Mouse (Mus musculus): Measurements from ENCODE around the gene Psme2. TPM values are rescaled to one million over a fixed set of nuclear protein-coding genes. Genes with fewer than 3 reads are reported as not detected.
A peak's percentile ranks its signal among the peaks of the same experiment; 100 is the strongest.

Gene Psme2
- polyA plus RNA-seq, 1 experiment from 2014 or later: 191 TPM

DNA sequence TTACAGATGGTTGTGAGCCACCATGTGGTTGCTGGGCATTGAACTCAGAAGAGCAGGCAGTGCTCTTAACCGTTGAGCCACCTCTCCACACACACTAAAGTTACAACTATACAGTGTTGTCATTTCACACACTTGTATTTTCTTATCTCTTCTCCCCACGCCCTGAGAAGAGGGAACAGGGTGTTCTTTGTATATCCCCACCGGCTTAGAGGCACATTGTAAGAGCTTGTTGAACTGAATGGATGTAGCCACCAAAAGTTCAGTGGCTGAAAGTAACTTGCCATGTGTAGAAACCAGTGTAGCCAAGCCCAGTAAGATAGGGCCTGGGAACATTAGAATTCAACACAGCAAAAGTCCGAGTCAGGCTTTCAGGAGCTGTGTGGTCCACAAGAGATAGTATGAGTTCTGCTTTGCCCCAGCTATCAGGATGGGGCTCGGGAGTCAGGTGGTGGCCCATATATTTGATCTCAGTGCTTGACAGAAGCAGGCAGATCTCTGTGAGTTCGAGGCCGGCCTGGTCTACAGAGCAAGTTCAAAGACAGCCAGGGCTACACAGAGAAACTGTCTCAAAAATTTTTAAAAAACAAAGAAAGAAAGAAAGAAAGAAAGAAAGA is 23.8 kb upstream of the Psme2 start:
- H3K4me1 ChIP-seq: peaks cover 36% of the 10 kb centered on the region
- H3K4me3 ChIP-seq: no peak overlapping the region
- 48% methylated on average over 7 of the region's 7 CpGs for WGBS
- no peak overlapping the region for H3K27ac ChIP-seq (replicated peaks)
- H3K9ac ChIP-seq: no peak overlapping the region
- H3K27me3 ChIP-seq (replicated peaks): no peaks in the 10 kb centered on the region
- no peak overlapping the region for H3K4me2 ChIP-seq
- no peaks in the 10 kb centered on the region for H3K9me3 ChIP-seq
- no peak for ATAC-seq (ENCODE audit: extremely low read depth, insufficient number of reproducible peaks, low FRiP score, low TSS enrichment)
- peaks cover 10% of the 10 kb centered on the region for H3K36me3 ChIP-seq

- no peak overlapping the region for H3K4me3 ChIP-seq
- H3K4me1 ChIP-seq: peaks cover 30% of the 10 kb centered on the region
- peaks cover 23% of the 10 kb centered on the region for H3K36me3 ChIP-seq
- 24% methylated on average over 6 of the region's 6 CpGs for WGBS
- no peak for ATAC-seq (ENCODE audit: extremely low read depth, insufficient number of reproducible peaks, low FRiP score, low TSS enrichment)
- H3K27me3 ChIP-seq (replicated peaks): no peaks in the 10 kb centered on the region
- no peak overlapping the region for H3K4me2 ChIP-seq
- no peak overlapping the region for H3K9ac ChIP-seq
- no peaks in the 10 kb centered on the region for H3K9me3 ChIP-seq
- H3K27ac ChIP-seq (replicated peaks): no peak overlapping the region
These were observed 22.4 kb upstream of the Psme2 start for GRCm38 (mm10) chr14:55613346-55613745.

DNA sequence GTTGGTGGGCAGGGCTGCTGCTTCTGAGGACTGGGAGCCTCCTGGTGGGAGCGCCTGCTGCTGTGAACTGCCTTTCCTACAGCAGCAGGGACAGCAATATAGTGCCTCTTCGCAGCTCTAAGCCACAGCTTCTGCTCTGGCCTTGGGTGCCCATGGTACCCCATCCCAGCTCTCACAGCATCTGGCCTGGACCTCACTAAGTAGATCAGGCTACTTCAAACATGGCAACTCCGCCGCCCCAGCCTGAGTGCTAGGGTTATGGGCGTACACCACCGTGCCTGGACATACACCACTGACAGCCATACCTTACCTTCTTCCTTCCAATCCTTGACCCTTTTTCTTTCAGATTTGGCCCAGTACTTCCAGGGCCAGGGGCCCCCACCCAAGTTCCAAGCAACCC is 17.4 kb upstream of the Psme2 start:
- no peak overlapping the region for H3K27ac ChIP-seq (replicated peaks)
- H3K4me2 ChIP-seq: no peak overlapping the region
- H3K4me1 ChIP-seq: peaks cover 29% of the 10 kb centered on the region
- H3K9me3 ChIP-seq: no peaks in the 10 kb centered on the region
- peaks cover 61% of the 10 kb centered on the region for H3K36me3 ChIP-seq
- H3K9ac ChIP-seq: no peak overlapping the region
- H3K4me3 ChIP-seq: no peak overlapping the region
- 92% methylated on average over 6 of the region's 6 CpGs for WGBS
- H3K27me3 ChIP-seq (replicated peaks): no peaks in the 10 kb centered on the region
- ATAC-seq (ENCODE audit: extremely low read depth, insufficient number of reproducible peaks, low FRiP score, low TSS enrichment): no peak

- H3K36me3 ChIP-seq: peaks cover 86% of the 10 kb centered on the region
- H3K9ac ChIP-seq: 0 out of 2 replicates have a peak overlapping the region, but pooled peaks have one; percentile 37
- no peaks in the 10 kb centered on the region for H3K27me3 ChIP-seq (replicated peaks)
- peaks cover 17% of the 10 kb centered on the region for H3K4me1 ChIP-seq
- 73% methylated on average over 16 of the region's 16 CpGs for WGBS
- no peak overlapping the region for H3K4me2 ChIP-seq
- no peak overlapping the region for H3K27ac ChIP-seq (replicated peaks)
- H3K4me3 ChIP-seq: no peak overlapping the region
- ATAC-seq (ENCODE audit: extremely low read depth, insufficient number of reproducible peaks, low FRiP score, low TSS enrichment): no peak
- H3K9me3 ChIP-seq: no peaks in the 10 kb centered on the region
These were observed 15.0 kb upstream of the Psme2 start for GRCm38 (mm10) chr14:55605743-55606459.

GRCm38 (mm10) chr14:55604823-55605222 is 13.9 kb upstream of the Psme2 start:
- H3K27me3 ChIP-seq (replicated peaks): no peaks in the 10 kb centered on the region
- 93% methylated on average over 11 of the region's 11 CpGs for WGBS
- H3K9ac ChIP-seq: 0 out of 2 replicates have a peak overlapping the region, but pooled peaks have one; percentile 21
- H3K36me3 ChIP-seq: peaks cover 88% of the 10 kb centered on the region
- H3K4me1 ChIP-seq: peaks cover 17% of the 10 kb centered on the region
- peak overlapping the region; percentile 54 for H3K4me3 ChIP-seq
- H3K4me2 ChIP-seq: peak overlapping the region; percentile 72
- ATAC-seq (ENCODE audit: extremely low read depth, insufficient number of reproducible peaks, low FRiP score, low TSS enrichment): no peak
- 0 out of 2 replicates have a peak overlapping the region, but pooled peaks have one; percentile 84 for H3K27ac ChIP-seq (replicated peaks)
- no peaks in the 10 kb centered on the region for H3K9me3 ChIP-seq

DNA sequence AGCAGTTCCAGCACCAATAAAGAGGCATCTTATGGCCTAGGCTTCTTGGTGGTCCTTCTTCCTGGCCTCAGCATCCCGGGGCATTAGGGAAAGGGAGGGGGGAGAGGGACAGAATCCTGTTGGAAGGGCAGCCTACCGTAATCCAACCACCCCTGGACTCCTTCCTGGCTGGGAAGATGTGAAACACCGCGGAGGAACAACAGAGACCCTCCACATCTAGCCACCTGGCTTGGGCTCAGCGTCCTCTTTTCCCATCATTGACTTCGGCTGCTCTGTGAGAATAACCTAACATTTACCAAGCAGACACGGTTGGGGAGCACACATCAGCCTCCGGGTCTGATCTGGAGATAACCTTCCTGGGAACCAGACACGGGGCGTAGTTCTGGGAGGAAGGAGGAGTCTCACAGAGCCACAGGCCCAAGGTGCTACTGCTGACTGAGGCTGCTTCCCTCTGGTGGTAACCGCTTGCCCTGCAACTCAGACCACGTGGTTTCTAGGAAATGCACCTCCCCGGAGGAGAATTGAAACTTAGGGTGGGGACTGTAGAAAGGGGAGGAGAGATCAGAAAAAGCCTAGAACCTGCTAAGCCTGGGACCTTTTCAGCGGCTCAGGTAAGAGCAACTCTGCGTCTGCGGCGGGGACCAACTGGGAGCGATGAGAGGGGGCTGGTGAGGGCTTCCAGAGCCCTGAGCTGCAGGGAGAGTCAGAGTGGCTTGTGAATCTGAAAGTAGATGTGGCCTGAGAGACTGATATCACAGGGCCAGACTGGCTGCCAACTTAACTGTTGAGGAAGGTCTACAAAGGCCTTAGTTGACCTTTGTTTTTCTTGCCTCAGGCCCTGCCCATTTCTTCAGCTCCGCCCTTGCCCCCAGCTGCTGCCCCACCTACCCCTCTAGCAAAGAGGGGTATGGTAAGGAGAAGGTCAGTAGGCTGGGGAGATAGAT is 13.0 kb upstream of the Psme2 start:
- 14% methylated on average over 19 of the region's 19 CpGs for WGBS
- no peaks in the 10 kb centered on the region for H3K27me3 ChIP-seq (replicated peaks)
- ATAC-seq (ENCODE audit: extremely low read depth, insufficient number of reproducible peaks, low FRiP score, low TSS enrichment): peak; percentile 78
- H3K27ac ChIP-seq (replicated peaks): peak overlapping the region; percentile 84
- H3K4me2 ChIP-seq: peak overlapping the region; percentile 72
- H3K4me3 ChIP-seq: peak overlapping the region; percentile 54
- peak overlapping the region; percentile 81 for H3K9ac ChIP-seq
- H3K36me3 ChIP-seq: peaks cover 88% of the 10 kb centered on the region
- no peaks in the 10 kb centered on the region for H3K9me3 ChIP-seq
- peaks cover 17% of the 10 kb centered on the region for H3K4me1 ChIP-seq

GRCm38 (mm10) chr14:55603271-55603632 is 12.3 kb upstream of the Psme2 start, which contains the start of gene Irf9:
TSS of gene Irf9 (plus strand) at chr14:55603571.
- no peaks in the 10 kb centered on the region for H3K9me3 ChIP-seq
- WGBS: 79% methylated on average over 7 of the region's 7 CpGs
- peak within 1 kb of the TSS; percentile 84 for H3K27ac ChIP-seq (replicated peaks)
- ATAC-seq (ENCODE audit: extremely low read depth, insufficient number of reproducible peaks, low FRiP score, low TSS enrichment): no peak
- H3K4me3 ChIP-seq: peak within 1 kb of the TSS; percentile 54
- peaks cover 17% of the 10 kb centered on the region for H3K4me1 ChIP-seq
- H3K27me3 ChIP-seq (replicated peaks): no peaks in the 10 kb centered on the region
- H3K36me3 ChIP-seq: peaks cover 88% of the 10 kb centered on the region
- H3K9ac ChIP-seq: peak within 1 kb of the TSS; percentile 81
- H3K4me2 ChIP-seq: peak within 1 kb of the TSS; percentile 72

GRCm38 (mm10) chr14:55598521-55599390 is 7.8 kb upstream of the Psme2 start:
- Histone ChIP-seq H3K9me3 (no peaks in the 10 kb centered on the region), H3K27me3 (replicated peaks) (no peaks in the 10 kb centered on the region), H3K4me1 (peaks cover 11% of the 10 kb centered on the region; the same call in 1 of the 2 replicates), H3K36me3 (peaks cover 98% of the 10 kb centered on the region), H3K9ac (no peak overlapping the region), H3K4me3 (no peak overlapping the region), H3K4me2 (no peak overlapping the region), H3K27ac (replicated peaks) (no peak overlapping the region)
- ATAC-seq (ENCODE audit: extremely low read depth, insufficient number of reproducible peaks, low FRiP score, low TSS enrichment): no peak
- whole genome bisulfite sequencing: 91% methylated on average over 21 of the region's 21 CpGs

GRCm38 (mm10) chr14:55596036-55596690 is 5.2 kb upstream of the Psme2 start:
- Histone ChIP-seq H3K4me1 (peaks cover 24% of the 10 kb centered on the region), H3K27me3 (replicated peaks) (no peaks in the 10 kb centered on the region), H3K9ac (no peak overlapping the region), H3K27ac (replicated peaks) (no peak overlapping the region), H3K9me3 (no peaks in the 10 kb centered on the region), H3K4me2 (no peak overlapping the region), H3K4me3 (no peak overlapping the region), H3K36me3 (peaks cover 76% of the 10 kb centered on the region)
- no peak for ATAC-seq (ENCODE audit: extremely low read depth, insufficient number of reproducible peaks, low FRiP score, low TSS enrichment)
- WGBS: 81% methylated on average over 13 of the region's 13 CpGs

DNA sequence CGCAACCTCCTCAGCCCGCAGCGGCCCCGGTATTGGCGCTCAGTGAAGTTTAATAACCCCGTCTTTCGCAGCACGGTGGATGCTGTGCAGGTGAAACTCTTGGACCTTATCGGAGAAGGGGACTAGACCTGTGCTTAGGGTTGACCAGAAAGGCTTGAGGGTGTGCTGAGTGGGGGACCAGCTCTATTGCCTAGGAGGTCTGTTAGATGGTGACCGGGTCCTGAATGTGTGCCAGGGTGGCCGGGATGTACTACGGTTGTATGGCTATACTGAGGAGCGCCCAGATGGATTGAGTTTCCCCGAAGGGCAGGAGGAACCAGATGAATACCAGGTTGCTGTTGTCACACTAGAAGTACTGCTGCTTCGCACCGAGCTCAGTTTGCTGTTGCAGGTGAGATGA is 1.3 kb upstream of the Psme2 start:
- Histone ChIP-seq H3K36me3 (peaks cover 61% of the 10 kb centered on the region), H3K4me3 (peak overlapping the region; percentile 95), H3K27ac (replicated peaks) (peak overlapping the region; percentile 99), H3K9me3 (no peaks in the 10 kb centered on the region), H3K9ac (peak overlapping the region; percentile 96), H3K4me2 (peak overlapping the region; percentile 96), H3K4me1 (peaks cover 36% of the 10 kb centered on the region), H3K27me3 (replicated peaks) (no peaks in the 10 kb centered on the region)
- 4% methylated on average over 16 of the region's 16 CpGs for WGBS
- ATAC-seq (ENCODE audit: extremely low read depth, insufficient number of reproducible peaks, low FRiP score, low TSS enrichment): no peak
